Mouse (Mus musculus) liver (tissue): ENCODE measurements around the gene Fndc3c1.
"Not testable (repeated sequence)": the region's sequence is repeated elsewhere in the genome, so short reads cannot be mapped to it uniquely, and the experiment has no call there.

ENCODE experiments used
- DNase-seq: peaks from one replicate; pipeline ENCODE4 v3.0.0-alpha.2; 2020; ENCODE audit warnings: mixed read lengths

The Fndc3c1 gene

DNA sequence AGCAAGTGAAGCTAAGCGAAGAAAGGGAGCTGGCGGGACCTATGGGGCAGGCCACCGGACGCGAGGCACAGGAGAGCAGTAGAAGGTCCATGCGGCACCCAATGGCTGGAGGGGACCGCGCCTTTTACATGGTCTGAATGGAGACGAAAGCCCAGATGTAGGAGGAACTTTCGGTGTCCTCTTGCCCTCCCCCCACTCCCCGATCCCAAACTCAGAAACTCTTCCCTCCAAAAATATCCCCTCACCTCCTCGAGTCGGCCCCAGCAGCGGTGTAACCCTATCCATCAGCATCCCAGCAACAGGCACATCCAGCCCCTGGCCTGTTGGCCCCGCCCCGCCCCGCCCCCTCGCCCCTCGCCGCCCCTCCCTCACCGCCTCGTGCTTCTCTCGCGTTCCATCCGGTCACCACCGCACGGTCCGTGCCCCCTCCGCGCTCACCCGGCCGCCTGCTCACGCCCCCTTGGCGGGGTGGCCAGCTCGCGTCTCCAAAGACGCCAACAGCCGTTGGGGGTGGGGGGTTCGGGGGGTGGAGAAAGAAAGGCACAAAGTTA lies at the start of gene Fndc3c1:
Gene Fndc3c1, minus strand, starts transcription at position 301 of the 551 bp plus-strand sequence.
- DNase-seq: peak; percentile 34

DNA sequence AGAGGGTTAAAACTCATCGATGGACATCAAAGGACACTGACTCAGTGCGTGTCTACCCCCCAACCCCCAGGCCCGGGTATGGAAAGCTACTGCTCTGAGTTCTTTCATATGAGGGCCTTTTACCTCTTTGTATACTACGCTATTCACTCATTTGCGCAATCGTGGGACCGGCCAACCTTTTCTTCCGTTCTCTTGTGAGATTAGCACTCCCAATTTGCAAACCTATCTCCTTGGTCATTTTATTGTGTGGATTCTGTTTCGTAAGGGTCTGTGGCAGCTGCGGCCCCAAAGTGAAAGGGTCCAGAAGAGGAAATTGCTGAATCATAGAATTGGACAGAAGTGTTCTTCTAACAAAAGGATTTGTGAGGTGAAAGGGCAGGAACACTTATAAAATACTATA lies 1.2 kb upstream of the Fndc3c1 start:
- no peak for DNase-seq

DNA sequence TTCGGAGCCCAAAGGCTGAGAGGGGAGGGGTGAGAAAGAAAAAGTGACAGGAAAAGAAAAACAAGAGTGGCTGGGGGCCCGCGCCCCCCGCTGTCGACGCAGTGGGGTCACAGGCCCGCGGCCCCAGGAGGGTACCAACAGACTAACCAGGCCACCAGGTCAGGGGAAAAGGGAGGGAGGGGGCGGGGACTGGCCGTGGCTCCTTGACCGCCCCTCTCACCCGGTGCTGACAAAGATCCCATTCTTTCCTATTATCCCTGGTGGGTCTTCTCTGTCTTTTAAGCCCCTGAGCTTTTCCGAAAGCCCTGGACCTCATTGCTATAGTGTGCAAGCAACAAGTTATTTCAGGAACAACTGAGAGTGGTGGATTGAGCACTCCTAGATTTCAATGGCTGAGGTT lies 470 bp upstream of the Fndc3c1 start:
- no peak for DNase-seq

DNA sequence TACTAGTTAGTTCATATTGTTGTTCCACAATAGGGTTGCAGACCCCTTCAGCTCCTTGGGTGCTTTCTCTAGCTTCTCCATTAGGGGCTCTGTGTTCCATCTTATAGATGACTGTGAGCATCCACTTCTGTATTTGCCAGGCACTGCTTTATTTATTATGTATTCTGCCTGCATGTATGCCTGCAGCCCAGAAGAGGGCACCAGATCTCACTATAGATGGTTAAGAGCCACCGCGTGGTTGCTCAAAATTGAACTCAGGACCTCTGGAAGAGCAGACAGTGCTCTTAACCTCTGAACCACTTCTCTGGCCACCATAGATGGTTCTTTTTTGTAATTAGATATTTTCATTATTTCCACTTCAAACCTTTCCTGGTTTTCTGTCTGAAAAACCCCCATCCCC lies 5.3 kb downstream of the Fndc3c1 start:
- not testable (repeated sequence) for DNase-seq

DNA sequence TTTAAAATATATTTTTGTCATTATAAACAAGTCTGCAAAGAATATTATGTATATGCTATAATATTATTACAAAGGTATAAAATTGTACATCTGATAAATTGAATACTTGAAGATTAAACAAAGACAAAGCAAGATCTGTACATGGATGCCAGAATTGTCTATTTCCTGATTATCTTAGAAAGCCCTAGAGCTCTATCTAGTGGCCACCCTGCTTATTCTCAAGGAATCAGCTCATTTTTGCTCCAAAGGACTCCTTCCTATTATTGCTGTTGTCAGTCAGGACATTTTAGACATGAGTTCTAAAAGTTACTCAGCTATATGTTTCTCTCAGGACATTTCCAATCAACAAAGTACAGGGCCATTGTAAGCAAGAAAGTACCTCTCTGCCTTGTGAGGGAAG lies 99.9 kb downstream of the Fndc3c1 start:
- DNase-seq: no peak

DNA sequence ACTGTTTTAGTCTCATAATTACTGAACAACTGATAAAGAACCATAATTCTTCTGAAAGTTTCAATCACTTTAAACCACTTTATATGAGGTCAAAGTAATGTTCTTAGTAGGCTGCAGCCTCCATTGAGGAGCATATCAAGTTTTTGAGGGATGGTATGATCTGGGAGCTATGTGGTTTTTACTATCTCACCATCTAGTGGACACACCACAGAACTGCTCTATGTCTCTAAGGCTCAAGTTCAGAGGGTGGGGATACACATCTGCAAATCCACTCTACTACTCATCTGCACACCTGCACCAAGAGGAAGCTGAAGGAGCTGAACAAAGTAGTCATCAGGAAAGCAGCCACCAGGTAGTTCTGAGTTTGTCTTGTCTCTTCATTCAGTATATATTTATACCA lies 104.6 kb downstream of the Fndc3c1 start:
- DNase-seq: no peak
